Mouse (Mus musculus): ENCODE data around the gene Galns.
A peak's percentile ranks its signal among the peaks of the same experiment; 100 is the strongest.

The Galns gene

DNA sequence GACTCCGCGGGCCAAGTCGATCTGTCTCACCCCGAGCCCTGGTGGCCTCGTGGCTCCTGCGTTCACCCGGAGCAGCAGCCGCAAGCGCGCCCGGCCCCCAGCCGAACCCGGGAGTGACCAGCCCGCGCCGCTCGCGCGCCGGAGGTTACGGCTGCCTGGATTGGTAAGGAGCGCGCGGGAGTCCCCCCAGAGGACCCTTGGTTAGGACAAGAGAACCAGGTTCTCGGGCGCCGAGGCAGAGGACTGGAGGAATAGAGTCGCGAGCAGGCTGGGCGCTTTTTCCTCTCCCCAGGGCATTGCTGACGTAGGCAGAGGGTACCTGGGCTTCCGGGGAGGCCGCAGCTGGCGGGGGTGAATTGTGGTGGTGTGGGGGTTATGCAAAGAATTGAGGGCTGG lies 43.2 kb downstream of the Galns start:
- DNase-seq (ENCODE audit: low spot score in 2 of 2) = peak; percentile 75 to 87

DNA sequence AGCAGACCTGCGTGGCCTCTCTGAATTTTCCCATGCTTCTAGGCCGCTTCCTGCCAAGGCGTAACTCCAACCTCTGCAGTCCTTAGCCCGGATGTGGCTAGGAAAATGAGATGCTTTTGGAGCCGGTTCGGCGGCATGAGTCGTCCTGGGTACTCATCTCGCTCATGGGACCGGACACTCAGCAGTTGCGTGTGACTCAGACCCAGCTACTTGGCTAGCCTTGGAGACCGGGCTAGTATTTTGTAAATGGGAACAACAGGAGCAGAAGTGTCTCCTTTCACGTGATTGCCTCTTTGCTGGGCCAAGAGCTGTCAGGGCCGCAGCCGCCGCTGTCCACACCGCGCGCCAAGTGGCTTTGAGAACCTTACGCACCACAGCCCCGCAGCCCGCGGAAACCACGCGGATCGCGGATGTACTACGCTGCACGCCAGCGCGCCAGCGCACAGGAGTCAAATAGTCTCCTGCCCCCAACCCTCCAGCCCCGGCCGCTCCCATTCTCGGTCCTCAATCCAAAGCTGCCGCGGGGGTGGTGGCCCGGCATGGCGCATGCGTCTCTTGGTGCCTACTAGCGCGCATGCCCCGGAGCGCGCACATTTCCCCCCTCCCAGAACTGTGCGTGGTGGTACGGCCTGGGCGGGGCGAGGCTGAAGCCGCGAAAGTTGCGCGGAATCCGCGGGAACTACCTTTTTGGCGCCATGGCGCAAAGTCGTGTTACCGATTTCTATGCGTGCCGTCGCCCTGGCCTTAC lies 43.7 kb downstream of the Galns start, which contains the start of gene Cdt1:
Gene Cdt1, plus strand, starts transcription at position 655 of the 748 bp plus-strand sequence.
- DNase-seq (ENCODE audit: low spot score in 2 of 2) = peak; percentile 96 to 97

DNA sequence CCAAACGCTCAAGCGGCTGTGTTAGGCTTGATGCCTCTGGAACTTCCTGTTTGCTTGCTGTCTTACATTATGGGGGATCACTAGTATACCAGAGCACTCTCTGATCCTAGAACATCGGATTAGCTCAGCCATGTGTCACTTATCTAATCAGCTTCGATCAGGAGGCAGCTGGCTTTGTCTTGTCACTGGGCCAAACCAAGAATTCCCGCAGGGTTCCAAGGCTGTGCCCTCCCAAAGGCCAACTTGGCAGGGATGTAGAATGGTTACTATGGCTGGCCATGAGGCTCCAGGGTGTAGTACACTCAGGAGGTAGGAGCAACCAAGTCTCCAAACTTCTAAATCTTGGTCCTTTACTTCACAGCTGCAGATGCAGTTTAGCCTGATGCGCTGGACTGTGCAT lies 44.5 kb downstream of the Galns start:
- peak; percentile 43 to 67 for DNase-seq (ENCODE audit: low spot score in 2 of 2)

DNA sequence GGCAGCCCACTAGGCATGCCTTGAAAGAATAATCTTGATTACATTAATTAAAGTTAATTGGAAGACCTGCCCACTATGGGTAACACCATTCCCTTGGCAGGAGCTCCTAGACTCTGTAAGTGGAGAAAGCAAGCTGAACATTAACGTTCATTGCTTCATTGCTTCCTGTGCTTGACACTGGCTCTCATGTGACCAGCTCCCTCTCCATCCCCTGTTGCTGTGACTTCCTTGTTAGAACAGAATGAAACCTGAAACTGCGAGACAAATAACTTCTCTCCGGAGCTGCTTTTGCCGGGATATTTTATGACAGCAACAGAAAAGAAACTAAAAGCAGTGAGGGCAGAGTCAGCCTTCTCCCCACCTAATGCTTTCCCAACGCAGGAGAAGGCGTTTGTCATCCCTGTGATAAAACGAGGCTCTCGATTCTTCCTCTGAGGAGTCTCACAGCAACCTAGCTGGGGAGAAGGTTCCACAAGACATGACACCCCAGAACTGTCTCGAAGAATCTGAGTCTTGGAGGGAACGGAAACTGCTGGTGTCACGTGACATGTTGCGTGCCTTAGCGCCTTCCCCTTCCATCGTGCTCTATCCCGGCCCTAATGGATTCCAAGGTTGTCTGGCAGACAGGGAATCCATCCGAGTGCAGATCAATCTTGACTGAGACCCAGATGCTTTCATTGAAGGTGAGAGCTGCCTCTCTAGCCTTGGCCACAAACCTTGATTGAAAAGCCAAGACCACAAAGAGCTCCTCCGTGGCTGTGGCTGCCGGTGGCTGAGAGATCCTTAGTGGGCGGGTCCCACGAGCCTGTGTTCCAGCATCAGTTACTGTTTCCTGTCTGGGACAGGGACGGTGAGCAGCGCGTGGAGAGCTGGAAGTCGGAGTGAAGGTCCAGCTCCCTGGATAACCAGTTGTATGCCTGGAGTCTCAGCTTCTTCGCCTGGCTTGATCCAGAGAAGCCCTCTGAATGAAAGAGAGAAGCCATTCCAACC lies 46.6 kb downstream of the Galns start:
- DNase-seq (ENCODE audit: low spot score in 2 of 2) = no peak

DNA sequence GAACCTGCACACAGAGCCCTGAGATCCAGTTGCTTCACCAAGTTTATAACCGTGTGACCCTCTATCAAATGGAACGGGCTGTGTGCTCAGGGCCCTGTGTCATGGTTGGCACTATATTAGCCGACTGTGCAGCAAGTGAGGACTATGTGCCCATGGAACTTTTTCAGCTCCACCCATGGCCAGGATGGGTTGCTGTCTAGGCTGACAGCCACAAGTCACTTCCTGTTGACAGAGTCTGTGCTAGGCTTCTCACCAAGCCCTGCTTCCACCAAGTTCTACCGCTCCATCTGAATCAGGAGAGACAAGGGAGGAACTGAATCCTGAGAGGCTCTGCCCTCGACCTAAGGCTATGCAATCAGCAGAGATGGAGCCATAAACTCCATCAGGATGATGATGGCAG lies 50.1 kb downstream of the Galns start:
- no peak for DNase-seq (ENCODE audit: low spot score in 2 of 2)

DNA sequence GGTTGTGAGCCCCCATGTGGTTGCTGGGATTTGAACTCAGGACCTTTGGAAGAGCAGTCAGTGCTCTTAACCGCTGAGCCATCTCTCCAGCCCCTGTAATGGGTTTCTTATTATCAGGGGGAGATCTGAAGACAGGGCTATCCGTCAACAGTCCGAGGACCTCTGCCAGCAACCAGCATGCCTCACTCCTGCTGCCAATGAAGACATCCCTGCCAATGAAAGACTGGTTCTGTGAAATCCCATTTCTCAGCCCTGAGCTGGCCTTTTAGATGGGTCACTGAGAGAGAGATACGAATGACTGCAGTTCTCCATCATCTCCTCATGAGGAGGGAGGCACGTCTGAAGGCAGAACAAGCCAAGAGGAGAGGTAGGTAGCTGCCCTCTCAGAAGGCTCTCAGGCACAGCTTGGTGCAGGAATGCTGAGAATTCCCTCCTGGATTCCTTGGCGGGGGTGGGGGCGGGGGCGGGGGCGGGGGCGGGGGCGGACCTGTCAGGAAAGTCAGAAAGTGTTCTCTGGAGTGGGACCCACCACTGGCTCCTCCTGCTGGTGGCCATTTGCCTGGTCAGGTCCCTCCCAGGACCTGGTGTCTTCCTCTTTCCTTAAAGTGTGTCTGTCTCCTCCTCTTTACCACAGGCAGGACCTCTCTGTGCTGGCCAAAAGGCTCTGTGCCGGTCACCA lies 52.5 kb downstream of the Galns start:
- no peak for DNase-seq (ENCODE audit: low spot score in 2 of 2)

DNA sequence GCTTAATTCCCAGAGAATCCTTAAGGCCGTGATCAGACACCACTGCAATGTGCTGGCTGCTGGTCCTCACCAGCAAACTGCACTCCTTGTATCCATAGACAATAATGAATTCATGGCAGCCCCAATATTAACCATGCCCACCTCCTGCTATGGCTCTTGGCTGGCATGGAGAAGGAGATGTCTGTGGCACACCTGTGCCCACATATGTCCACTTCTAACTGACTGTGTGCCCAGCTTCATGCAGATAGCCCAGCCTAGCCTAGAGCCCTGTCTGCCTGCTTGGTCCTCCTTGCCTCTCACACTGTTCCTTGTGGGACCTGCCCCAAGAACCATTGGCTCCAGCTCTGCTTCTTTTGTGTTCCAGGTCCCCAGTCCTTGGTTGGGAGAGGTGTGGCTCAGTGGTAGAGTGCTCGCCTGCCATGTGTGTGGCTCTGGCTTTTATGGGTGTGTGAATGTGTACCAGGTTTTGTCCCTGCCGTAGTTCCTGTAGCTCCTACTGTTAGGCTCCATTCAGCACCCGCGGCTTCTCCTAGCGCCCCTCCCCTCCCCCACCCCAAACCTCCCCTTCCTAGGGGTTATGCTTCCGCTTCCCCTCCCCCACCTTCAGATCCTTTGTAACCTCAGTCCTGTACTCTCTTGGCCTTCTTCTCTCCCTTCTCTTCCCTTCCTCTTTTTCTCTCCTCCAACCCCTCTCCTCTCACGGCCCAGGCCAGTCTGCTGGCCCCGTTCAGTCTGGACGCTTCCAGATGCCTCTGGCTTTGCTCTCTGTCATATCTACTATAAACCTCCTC lies 53.8 kb downstream of the Galns start:
- no peak for DNase-seq (ENCODE audit: low spot score in 2 of 2)

DNA sequence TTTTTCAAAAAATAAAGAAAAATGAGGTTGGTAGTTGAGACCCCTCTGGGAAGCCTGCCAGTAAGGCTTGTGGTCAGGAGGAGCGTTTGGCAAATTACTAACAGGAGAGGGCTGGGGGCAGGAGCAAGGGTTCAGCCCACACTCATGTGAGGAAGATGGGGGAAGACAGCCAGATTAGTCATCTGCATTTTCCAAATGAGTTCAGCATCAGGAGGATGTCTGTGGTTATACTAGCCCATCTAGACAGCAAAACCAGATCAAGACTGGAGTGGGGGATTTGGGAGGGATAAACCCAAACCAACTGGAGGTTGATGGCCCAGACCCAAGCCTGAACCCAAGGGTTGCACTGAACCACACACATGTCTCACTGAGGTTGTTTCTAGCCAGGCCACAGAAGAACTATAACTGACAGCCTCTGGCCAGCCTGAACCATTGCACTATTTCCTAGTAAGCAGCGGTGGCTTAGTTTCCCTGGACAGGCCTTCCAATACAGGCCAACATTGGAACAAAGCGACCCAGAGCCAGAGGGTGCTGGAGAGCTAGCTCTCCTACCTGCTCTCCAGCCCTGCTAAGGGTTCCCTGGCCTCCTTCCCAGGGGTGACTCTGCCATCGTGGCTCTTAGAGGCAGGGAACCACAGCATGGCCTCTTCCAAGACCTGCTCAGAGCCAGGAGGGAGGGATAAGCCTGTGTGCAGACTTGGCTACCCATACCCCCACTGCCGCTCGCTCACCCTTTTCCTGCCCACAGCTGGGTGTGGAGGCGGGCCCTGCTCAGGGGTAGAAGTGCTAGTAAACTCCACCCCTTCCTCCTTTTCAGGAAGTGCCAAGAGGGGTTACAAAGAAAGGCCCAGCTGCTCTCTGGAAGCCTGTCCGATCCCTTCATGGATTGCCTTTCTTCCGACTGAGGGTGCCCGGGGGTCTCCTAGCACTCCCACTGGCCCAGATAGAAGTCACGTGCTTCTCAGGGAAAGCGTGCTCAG lies 54.9 kb downstream of the Galns start:
- DNase-seq (ENCODE audit: low spot score in 2 of 2) = peak; percentile 74 to 86

DNA sequence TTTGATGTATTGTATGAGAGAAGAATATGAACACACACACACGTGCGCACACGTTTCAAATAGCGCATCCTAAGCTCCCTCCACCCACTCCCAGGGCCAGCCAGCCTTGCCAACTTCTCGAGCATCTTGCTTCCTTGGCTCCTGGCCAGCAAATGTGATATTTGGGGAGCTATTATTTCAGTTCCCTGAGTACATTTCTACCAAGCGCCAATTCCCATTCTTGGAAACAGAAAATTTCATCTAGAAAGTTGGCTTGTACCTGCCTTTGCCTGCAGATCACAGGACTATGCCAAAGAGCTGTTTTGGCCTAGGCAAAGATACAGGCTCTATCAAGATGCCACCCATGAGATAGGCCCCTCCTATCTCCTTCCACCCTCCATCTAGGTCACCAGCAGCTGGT lies 56.5 kb downstream of the Galns start:
- no peak for DNase-seq (ENCODE audit: low spot score in 2 of 2)

DNA sequence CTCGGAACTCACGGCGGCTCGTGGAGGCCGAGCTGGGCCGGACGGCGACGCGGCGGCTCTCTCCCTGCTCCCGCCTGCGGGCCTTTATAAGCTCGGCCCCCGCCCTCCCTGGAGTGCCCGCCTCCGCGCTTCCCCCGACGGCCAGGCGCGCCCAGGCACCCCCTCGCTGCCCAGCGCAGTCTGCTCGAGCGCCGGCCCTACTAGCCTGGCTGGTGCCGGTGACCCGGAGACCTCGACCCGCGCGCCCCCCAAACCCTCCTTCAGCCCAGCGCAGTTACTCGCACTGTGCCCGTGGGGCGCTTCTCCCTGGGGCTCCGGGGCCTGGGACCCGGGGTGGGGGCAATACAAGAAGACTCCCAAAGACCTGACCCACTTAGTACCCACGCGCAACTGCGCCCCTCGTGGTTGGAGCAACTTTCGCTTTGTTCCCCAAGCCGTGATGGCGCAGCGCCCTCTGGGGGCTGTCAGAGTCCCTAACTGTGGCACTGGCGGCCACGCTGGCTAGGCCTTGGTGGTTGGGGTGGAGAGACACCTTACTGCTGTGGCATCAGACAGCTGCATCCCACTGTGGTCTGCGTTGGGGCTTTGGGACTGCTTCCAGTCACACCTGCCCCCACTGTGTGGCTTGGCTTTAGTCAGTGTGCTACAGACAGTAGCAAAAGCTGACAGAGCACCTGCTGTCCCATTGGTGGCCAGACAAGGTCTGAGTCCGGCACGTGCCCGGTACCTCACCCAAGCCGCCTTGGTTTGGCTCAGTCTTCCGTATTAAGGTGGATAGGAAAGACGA lies 59.8 kb downstream of the Galns start, which contains the start of gene Piezo1:
Gene Piezo1, minus strand, starts transcription at position 65 of the 787 bp plus-strand sequence.
- peak; percentile 94 to 99 for DNase-seq (ENCODE audit: low spot score in 2 of 2)

DNA sequence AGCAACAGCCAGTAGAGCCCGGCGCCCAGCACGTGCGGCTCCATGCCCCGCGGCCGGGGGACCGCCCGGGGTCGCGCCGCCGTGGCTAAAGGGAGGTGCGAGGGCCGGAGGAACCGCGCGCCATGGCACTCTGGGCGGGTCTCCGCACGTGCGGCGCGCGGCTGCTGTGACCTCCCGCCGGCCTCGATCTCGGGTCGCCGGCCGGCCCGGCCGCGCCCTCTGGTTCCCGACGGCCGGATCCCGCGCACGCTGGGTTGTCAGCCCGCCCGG lies 60.3 kb downstream of the Galns start:
- peak in 1 of 2 experiments; percentile 90 for DNase-seq (ENCODE audit: low spot score in 2 of 2)

DNA sequence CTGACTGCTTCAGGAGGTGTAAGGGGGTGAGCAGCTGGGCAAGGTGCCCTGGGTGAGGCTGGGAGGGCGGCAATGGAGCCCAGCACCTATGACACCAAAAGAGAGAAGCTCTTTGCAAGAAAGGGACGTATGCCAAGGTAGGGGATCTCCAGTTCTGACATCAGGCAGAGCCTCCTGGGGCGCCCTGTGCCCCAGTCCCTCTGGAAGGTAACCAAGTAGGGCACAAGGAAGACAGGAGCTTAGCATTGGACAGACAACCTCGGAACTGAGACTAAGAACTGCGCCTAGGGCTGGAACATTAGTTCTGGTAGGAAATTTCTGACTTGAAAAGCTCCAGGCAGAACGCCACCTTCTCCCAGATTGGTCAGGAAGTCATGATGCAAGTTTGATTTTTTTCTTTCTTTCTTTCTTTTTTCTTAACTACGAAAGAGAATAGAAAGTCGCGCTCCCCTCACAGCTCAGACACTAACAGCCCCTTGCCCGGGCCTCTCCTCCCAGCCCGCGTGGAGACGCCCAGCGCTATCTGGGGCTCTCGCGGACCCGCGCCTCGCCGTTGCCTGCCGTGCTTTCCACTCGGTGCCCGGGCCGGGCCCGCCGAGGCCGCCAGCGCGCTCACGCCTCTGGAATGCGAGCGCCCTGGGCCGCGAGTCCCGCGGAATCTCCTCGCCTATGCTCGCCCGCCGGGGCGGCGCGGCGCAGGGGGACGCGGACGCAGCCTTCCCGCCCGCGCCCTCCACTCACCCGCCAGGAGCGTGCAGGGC lies 60.8 kb downstream of the Galns start:
- DNase-seq (ENCODE audit: low spot score in 2 of 2) = peak; percentile 64 to 84

DNA sequence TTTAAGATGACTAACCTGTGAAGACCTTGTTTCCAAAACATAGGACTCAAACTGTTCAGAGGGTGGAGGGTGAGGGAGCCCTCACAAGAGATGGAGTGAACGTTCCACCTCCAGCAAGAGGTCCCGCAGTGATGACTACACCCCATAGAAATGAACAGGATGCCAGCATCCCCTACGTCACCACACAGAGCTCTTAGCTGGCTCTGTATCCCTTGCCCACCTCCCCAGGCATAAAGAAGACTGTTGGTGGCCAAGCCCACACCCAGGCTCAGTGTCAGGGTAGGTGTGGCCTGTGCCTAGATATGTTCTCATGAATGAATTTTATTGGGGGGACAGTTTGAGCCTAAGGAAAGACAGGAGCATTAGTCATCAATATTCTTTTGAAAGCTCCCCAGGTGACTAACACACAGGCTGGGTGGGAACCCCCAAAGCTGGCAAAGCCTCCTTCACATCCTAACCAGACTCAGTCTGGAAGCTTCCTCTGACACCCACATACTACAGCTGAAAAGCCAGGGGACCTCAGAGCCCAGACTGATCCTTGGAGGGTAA lies 62.3 kb downstream of the Galns start:
- DNase-seq (ENCODE audit: low spot score in 2 of 2) = no peak

DNA sequence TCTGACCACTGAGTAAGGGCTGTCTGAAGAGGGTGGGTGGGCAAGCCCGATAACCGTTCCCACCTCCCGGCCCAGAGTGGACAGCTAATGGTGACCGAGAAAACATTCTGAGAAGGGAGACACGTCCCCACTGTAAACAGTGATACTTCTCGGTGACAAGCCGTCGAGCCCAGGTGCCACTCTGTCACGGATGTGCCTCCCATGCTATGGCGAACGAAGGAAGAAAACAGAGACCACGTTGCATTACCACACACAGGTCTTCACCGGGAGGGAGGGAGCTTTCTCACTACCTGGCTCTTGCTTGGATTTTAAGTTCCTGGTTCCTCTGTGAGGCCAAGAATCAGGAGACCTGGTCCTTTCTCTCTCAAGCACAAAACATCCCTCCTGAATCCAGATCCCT lies 62.9 kb downstream of the Galns start:
- no peak for DNase-seq (ENCODE audit: low spot score in 2 of 2)

DNA sequence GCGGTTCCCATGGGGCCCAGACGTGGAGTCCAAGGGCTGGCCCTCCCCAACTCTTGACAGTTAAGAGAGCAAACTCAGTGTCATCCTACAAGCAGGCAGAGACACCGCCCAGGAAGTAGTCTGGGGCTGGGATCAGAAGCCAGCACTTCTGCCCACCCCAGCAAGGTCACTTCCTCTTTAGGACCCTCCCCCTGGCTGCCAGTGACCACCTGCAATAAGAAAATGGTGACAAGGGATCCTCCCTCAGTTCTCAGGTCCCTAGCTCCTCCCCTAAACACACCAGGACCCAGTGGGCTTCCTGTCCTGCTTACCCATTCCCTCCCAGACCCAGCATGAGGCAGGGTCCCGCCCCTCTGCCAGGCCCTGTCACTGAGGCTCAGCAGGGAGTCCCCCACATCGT lies 63.4 kb downstream of the Galns start:
- peak; percentile 76 to 84 for DNase-seq (ENCODE audit: low spot score in 2 of 2)

DNA sequence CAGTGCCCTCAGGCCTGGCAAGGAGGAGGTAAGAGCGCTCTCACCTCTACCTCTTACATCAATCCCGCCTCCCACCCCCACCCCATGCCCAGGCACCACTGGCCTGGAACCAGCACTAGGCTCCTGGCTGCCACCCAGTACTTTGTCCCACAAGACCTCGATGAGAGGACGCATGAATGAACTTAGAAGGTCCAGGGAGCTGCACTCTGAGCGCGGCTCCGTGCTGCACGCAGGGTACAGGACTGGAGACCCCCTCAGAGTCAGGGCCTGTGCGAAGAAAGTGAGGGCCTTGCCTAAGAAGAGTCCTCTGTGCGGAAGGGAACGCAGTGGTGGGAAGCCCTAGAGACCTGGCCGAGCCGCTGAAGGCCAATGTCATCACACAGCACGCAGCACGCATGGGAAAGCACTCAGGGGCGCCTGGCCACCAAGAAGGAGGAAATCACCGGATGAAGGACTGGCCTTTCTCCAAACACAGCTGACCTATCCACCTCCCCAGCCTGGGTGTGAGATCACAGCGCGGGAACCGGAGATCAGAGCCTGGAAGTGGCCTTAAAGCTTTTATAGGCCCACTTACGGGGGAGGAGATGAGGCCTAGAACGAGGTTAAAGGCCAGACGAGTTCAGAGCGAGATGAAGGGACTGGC lies 64.3 kb downstream of the Galns start:
- DNase-seq (ENCODE audit: low spot score in 2 of 2) = no peak

DNA sequence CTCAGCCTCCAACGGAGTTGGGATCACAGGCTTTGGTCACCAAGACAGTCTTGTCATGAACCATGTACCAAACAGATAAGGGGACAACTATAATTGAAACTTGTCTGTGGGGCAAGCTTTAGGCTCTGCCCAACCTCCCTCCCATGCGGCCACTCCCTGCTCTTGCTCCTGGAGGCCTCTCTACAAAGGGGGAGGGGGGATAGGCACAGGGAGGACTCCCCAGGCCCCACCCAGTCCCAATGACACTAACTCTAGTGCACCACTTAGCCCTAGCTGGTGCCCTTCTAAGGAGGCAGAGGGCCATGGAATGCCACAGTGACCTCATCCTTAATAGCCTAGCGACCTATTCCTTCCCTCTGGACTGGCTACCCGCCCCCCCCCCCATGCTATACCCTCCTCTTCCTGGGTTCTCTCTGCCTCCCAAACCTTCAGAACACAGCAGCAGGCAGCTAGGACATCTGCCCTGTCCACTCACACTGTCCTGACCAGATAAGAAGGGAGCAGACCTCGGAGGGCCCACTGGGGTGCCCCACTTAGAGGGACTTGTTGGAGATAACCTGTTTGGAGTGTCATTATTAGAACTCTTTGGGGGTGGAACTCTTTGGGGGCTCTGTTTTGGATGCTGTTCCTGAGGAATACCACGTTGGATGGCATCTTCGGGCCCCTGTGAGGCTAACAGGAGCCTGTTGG lies 65.1 kb downstream of the Galns start:
- DNase-seq (ENCODE audit: low spot score in 2 of 2) = peak in 1 of 2 experiments; percentile 69
